8 mouse cellular contexts compared by ENCODE assay signal in genomic region chr5:31154152-31154553, GRCm38 (mm10). TPM values are rescaled to one million over a fixed set of nuclear protein-coding genes. Genes with fewer than 3 reads are reported as not detected.
A peak's percentile ranks its signal among the peaks of the same experiment; 100 is the strongest.
DNase-seq lines count a peak whose midpoint lies in the region; ATAC-seq and TF ChIP-seq lines count a peak whose summit lies in the region.

TSS of gene Mpv17 (minus strand) at chr5:31154251.

- peak within 1 kb of the TSS; percentile 81 for H3K9ac ChIP-seq in heart, embryonic 14.5 days (ENCODE audit: low read length)
- H3K9ac ChIP-seq in liver, embryonic 13.5 days = peak within 1 kb of the TSS; percentile 77
- H3K9ac ChIP-seq in neural tube, embryonic 11.5 days (ENCODE audit: low read length) = peak within 1 kb of the TSS; percentile 65
- peak within 1 kb of the TSS; percentile 76 for H3K9ac ChIP-seq in stomach, postnatal 0 days (ENCODE audit: low read length)

- H3K4me1 ChIP-seq in heart, embryonic 14.5 days (ENCODE audit: control insufficient read depth in 2 of 2, insufficient read depth in 2 of 2, low read length in 2 of 2) = peaks cover 5 to 12% of the 10 kb centered on the region in 2 experiments; a peak in 3 of 4 replicates
- H3K4me1 ChIP-seq in liver, embryonic 13.5 days (replicated peaks) = peaks cover 26% of the 10 kb centered on the region
- peaks cover 4% of the 10 kb centered on the region for H3K4me1 ChIP-seq in neural tube, embryonic 11.5 days (ENCODE audit: control insufficient read depth, insufficient read depth, low read length)
- H3K4me1 ChIP-seq in stomach, postnatal 0 days (replicated peaks; ENCODE audit: control insufficient read depth, insufficient read depth) = peaks cover 4% of the 10 kb centered on the region; the same call in 1 of the 2 replicates

- TF ChIP-seq EP300 in stomach, postnatal 0 days (optimal IDR thresholded peaks at IDR 0.05) = no peak

- peaks cover 47% of the 10 kb centered on the region for H3K36me3 ChIP-seq in heart, embryonic 14.5 days (ENCODE audit: control insufficient read depth, insufficient read depth, low read length)
- peaks cover 34% of the 10 kb centered on the region for H3K36me3 ChIP-seq in liver, embryonic 13.5 days
- peaks cover 13% of the 10 kb centered on the region for H3K36me3 ChIP-seq in neural tube, embryonic 11.5 days (ENCODE audit: control insufficient read depth, insufficient read depth, low read length)
- peaks cover 12% of the 10 kb centered on the region; the same call in 1 of the 2 replicates for H3K36me3 ChIP-seq in stomach, postnatal 0 days (ENCODE audit: control insufficient read depth, insufficient read depth, low read length)

- peak; percentile 53 for DNase-seq in c-Kit-negative CD71-positive TER-119-positive erythroid progenitor cells, embryonic 14.5 days (ENCODE audit: low read depth, low spot score)
- DNase-seq in fibroblast of lung, adult 2 months (ENCODE audit: low read depth) = peak; percentile 80
- peak; percentile 91 for DNase-seq in kidney, postnatal 14 days
- peak; percentile 69 for DNase-seq in liver, embryonic 13.5 days
- peak; percentile 83 for DNase-seq in neural tube, embryonic 11.5 days (ENCODE audit: low spot score)
- DNase-seq in stomach, postnatal 0 days (ENCODE audit: low spot score) = peak; percentile 89

- peak; percentile 95 for ATAC-seq in CD4-positive, CD25-positive, alpha-beta regulatory T cell, adult 4 months
- peak; percentile 87 for ATAC-seq in heart, embryonic 14.5 days (ENCODE audit: insufficient number of reproducible peaks, insufficient read depth, low FRiP score, low read depth)
- ATAC-seq in liver, embryonic 13.5 days (ENCODE audit: low read depth) = peak; percentile 94
- ATAC-seq in neural tube, embryonic 11.5 days (ENCODE audit: insufficient read depth, low FRiP score, low TSS enrichment) = peak; percentile 94
- ATAC-seq in stomach, postnatal 0 days (ENCODE audit: low FRiP score, low TSS enrichment) = peak; percentile 93

- H3K4me3 ChIP-seq in heart, embryonic 14.5 days (ENCODE audit: control insufficient read depth in 1 of 2, insufficient read depth in 1 of 2, low read depth in 1 of 2, low read length in 2 of 2) = peak within 1 kb of the TSS; percentile 59 to 62
- peak within 1 kb of the TSS; percentile 72 for H3K4me3 ChIP-seq in liver, embryonic 13.5 days (replicated peaks)
- H3K4me3 ChIP-seq in neural tube, embryonic 11.5 days (ENCODE audit: low read depth, low read length) = peak within 1 kb of the TSS; percentile 53
- H3K4me3 ChIP-seq in stomach, postnatal 0 days (ENCODE audit: low read depth, low read length) = peak within 1 kb of the TSS; percentile 64

- WGBS in heart, embryonic 14.5 days = under 1% methylated on average over 19 of the region's 19 CpGs
- WGBS in liver, embryonic 13.5 days (ENCODE audit: insufficient replicate concordance) = under 1% methylated on average over 19 of the region's 19 CpGs
- WGBS in neural tube, embryonic 11.5 days = under 1% methylated on average over 19 of the region's 19 CpGs
- WGBS in stomach, postnatal 0 days = under 1% methylated on average over 19 of the region's 19 CpGs

- no peak for TF ChIP-seq CTCF in stomach, postnatal 0 days (IDR thresholded peaks at IDR 0.05; ENCODE audit: low read depth)

- peak within 1 kb of the TSS; percentile 6 to 69; a peak in 3 of 4 replicates for H3K27ac ChIP-seq in heart, embryonic 14.5 days (replicated peaks in 1 of 2; ENCODE audit: control insufficient read depth in 1 of 2, insufficient read depth in 1 of 2, low read depth in 2 of 2, low read length in 2 of 2)
- H3K27ac ChIP-seq in liver, embryonic 13.5 days = peak within 1 kb of the TSS; percentile 20
- no peak within 1 kb of the TSS; the same call in 1 of the 2 replicates for H3K27ac ChIP-seq in neural tube, embryonic 11.5 days (ENCODE audit: low read depth, low read length)
- peak within 1 kb of the TSS; percentile 73 for H3K27ac ChIP-seq in stomach, postnatal 0 days (replicated peaks)

- H3K4me2 ChIP-seq in heart, embryonic 14.5 days (ENCODE audit: low read length) = peak within 1 kb of the TSS; percentile 94
- H3K4me2 ChIP-seq in liver, embryonic 13.5 days = peak within 1 kb of the TSS; percentile 75
- peak within 1 kb of the TSS; percentile 84 for H3K4me2 ChIP-seq in neural tube, embryonic 11.5 days (ENCODE audit: low read depth)
- peak within 1 kb of the TSS; percentile 65 for H3K4me2 ChIP-seq in stomach, postnatal 0 days (replicated peaks; ENCODE audit: low read depth)

- H3K27me3 ChIP-seq in heart, embryonic 14.5 days (ENCODE audit: control insufficient read depth, insufficient read depth, low read length) = no peaks in the 10 kb centered on the region
- H3K27me3 ChIP-seq in liver, embryonic 13.5 days = no peaks in the 10 kb centered on the region
- no peaks in the 10 kb centered on the region for H3K27me3 ChIP-seq in neural tube, embryonic 11.5 days (ENCODE audit: control insufficient read depth, insufficient read depth, low read length)
- no peaks in the 10 kb centered on the region for H3K27me3 ChIP-seq in stomach, postnatal 0 days (ENCODE audit: control insufficient read depth, insufficient read depth, low read length)

- no peaks in the 10 kb centered on the region for H3K9me3 ChIP-seq in heart, embryonic 14.5 days (ENCODE audit: control insufficient read depth, low read length)
- H3K9me3 ChIP-seq in liver, embryonic 13.5 days (replicated peaks) = no peaks in the 10 kb centered on the region
- no peaks in the 10 kb centered on the region for H3K9me3 ChIP-seq in neural tube, embryonic 11.5 days (ENCODE audit: control insufficient read depth, low read length)
- H3K9me3 ChIP-seq in stomach, postnatal 0 days (ENCODE audit: control insufficient read depth, low read length) = no peaks in the 10 kb centered on the region

RNA-seq across cellular contexts. Expression of gene Mpv17, which starts in this region (rescaled TPM):
- polyA plus RNA-seq in CD4-positive, CD25-positive, alpha-beta regulatory T cell, adult 4 months (2017; shearing (Covaris generic)) = 10 to 100 TPM; 64.4 to 66.7 TPM
- polyA plus RNA-seq in heart, embryonic 14.5 days (2014; fragmentation: Nextera tagmentation; extraction: Ambion mirVana) = 98.9 and 111 TPM in 2 replicates
- 18.9 and 19.9 TPM in 2 replicates for polyA plus RNA-seq in liver, embryonic 13.5 days (2015; fragmentation: Nextera tagmentation; extraction: Ambion mirVana)
- polyA plus RNA-seq in neural tube, embryonic 11.5 days (2014; fragmentation: Nextera tagmentation; extraction: Ambion mirVana) = 44.8 and 52.2 TPM in 2 replicates
- polyA plus RNA-seq in stomach, postnatal 0 days (2015; fragmentation: Nextera tagmentation; extraction: Ambion mirVana) = 29.4 and 29.6 TPM in 2 replicates
